Mouse (Mus musculus): ENCODE measurements around the gene Tab2. TPM values are rescaled to one million over a fixed set of nuclear protein-coding genes. Genes with fewer than 3 reads are reported as not detected.

Gene Tab2
- total and polyA plus RNA-seq, 3 experiments: 13.7 to 43.5 (median 30.4) TPM

DNA sequence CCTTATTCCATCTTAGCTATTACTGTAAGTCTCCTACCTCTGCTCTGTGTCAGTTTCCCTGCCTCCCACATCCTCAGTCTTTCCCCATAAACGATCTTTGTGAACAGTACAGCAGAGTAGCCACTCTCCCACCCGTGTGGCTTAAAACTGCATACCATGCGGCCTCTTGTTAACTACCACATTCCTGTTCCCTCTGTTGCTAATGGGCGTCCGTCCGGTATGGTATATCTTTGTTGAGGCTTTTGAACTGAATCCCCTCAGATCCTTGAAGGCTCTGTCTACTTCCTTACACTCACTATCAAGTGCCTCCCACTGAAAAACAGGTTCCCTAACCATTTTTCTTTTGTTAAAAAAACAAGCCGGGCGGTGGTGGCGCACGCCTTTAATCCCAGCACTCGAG, 30.5 kb downstream of the Tab2 start:
- H3K4me2 ChIP-seq (ENCODE audit: insufficient read depth, low read depth, poor library complexity, severe bottlenecking): no peak overlapping the region
- peaks cover 2 to 29% of the 10 kb centered on the region in 2 experiments; a peak in 1 of 4 replicates for H3K4me1 ChIP-seq (ENCODE audit: control insufficient read depth in 1 of 2, insufficient read depth in 2 of 2)
- in situ Hi-C loops (cut with MboI; ENCODE audit: low pct_ligation_motif_present, low pct_unique_long_range_greater_than_20kb, low sequenced_read_pairs) (no loop called here), dilution Hi-C loops (cut with MboI; ENCODE audit: extremely low pct_ligation_motif_present, extremely low pct_unique_long_range_greater_than_20kb, low sequenced_read_pairs) (no loop called here)
- no peak overlapping the region for H3K27ac ChIP-seq (ENCODE audit: insufficient read depth, low read depth)
- TF ChIP-seq KAT2A (IDR thresholded peaks at IDR 0.05; ENCODE audit: insufficient replicate concordance, low read length): no peak
- no peak for TF ChIP-seq POLR2A (IDR thresholded peaks at IDR 0.05; ENCODE audit: low read depth, low read length)
- TF ChIP-seq EP300 (IDR thresholded peaks at IDR 0.05; ENCODE audit: low read length): no peak
- no peak for TF ChIP-seq E2F4 (IDR thresholded peaks at IDR 0.05; ENCODE audit: insufficient replicate concordance, low read depth, low read length)
- no peak for TF ChIP-seq MXI1 (IDR thresholded peaks at IDR 0.05; ENCODE audit: low read depth, low read length)
- no peak for TF ChIP-seq HCFC1 (IDR thresholded peaks at IDR 0.05; ENCODE audit: low read depth, low read length)
- no peak overlapping the region for H3K4me3 ChIP-seq (replicated peaks in 1 of 3; ENCODE audit: low read depth in 2 of 3, low read length in 2 of 3, poor library complexity in 1 of 3)
- no peak for DNase-seq (ENCODE audit: extremely low read depth)
- no peaks in the 10 kb centered on the region for H3K27me3 ChIP-seq (replicated peaks)
- H3K9ac ChIP-seq (ENCODE audit: insufficient read depth, low read depth): no peak overlapping the region
- H3K36me3 ChIP-seq (replicated peaks in 1 of 2; ENCODE audit: control insufficient read depth in 1 of 2, insufficient read depth in 1 of 2, low read length in 1 of 2): peaks cover 15 to 50% of the 10 kb centered on the region in 2 experiments
- H3K79me2 ChIP-seq (replicated peaks; ENCODE audit: control insufficient read depth, extremely low read depth, insufficient read depth, poor library complexity, severe bottlenecking): peaks cover 32% of the 10 kb centered on the region
- no peaks in the 10 kb centered on the region for H3K9me3 ChIP-seq (replicated peaks; ENCODE audit: low read length)

DNA sequence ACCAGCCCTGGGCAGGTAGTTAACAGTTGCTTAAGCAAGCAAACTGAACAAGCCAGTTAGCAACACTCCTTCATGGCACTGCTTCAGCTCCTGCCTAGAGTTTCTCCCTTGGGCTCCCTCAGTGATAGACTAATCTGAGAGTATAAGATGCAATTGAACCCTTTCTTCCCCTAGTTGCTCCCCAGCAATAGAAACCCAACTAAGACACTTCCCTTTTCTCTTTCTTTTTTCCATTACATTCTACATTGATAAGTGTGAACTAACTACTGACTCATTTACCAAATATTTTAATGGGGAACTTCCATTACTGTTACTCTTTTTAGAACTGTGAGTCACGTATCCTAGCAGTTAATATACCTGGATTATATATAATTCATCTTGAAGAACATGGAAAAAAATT, 32.6 kb downstream of the Tab2 start:
- Histone ChIP-seq H3K9me3 (replicated peaks; ENCODE audit: low read length) (no peaks in the 10 kb centered on the region), H3K9ac (ENCODE audit: insufficient read depth, low read depth) (no peak overlapping the region), H3K27me3 (replicated peaks) (no peaks in the 10 kb centered on the region), H3K4me3 (replicated peaks in 1 of 3; ENCODE audit: low read depth in 2 of 3, low read length in 2 of 3, poor library complexity in 1 of 3) (no peak overlapping the region), H3K4me1 (ENCODE audit: control insufficient read depth in 1 of 2, insufficient read depth in 2 of 2) (peaks cover 4 to 32% of the 10 kb centered on the region in 2 experiments; a peak in 2 of 4 replicates), H3K79me2 (replicated peaks; ENCODE audit: control insufficient read depth, extremely low read depth, insufficient read depth, poor library complexity, severe bottlenecking) (peaks cover 30% of the 10 kb centered on the region), H3K27ac (ENCODE audit: insufficient read depth, low read depth) (no peak overlapping the region), H3K4me2 (ENCODE audit: insufficient read depth, low read depth, poor library complexity, severe bottlenecking) (no peak overlapping the region), H3K36me3 (replicated peaks in 1 of 2; ENCODE audit: control insufficient read depth in 1 of 2, insufficient read depth in 1 of 2, low read length in 1 of 2) (peaks cover 31 to 63% of the 10 kb centered on the region in 2 experiments)
- peak; percentile 18 for DNase-seq (ENCODE audit: extremely low read depth)
- dilution Hi-C loops (cut with MboI; ENCODE audit: extremely low pct_ligation_motif_present, extremely low pct_unique_long_range_greater_than_20kb, low sequenced_read_pairs): no loop called here
- TF ChIP-seq JUN (IDR thresholded peaks at IDR 0.05; ENCODE audit: insufficient read depth, low read depth, low read length): no peak
- in situ Hi-C loops (cut with MboI; ENCODE audit: low pct_ligation_motif_present, low pct_unique_long_range_greater_than_20kb, low sequenced_read_pairs): no loop called here

- dilution Hi-C loops (cut with MboI; ENCODE audit: extremely low pct_ligation_motif_present, extremely low pct_unique_long_range_greater_than_20kb, low sequenced_read_pairs): no loop called here
Observed at GRCm38 (mm10) chr10:7911268-7911667, 44.8 kb downstream of the Tab2 start.

More at GRCm38 (mm10) chr10:7911268-7911667, 44.8 kb downstream of the Tab2 start:
- in situ Hi-C loops (cut with MboI; ENCODE audit: low pct_ligation_motif_present, low pct_unique_long_range_greater_than_20kb, low sequenced_read_pairs): no loop called here
- Histone ChIP-seq H3K9ac (ENCODE audit: insufficient read depth, low read depth) (no peak overlapping the region), H3K79me2 (replicated peaks; ENCODE audit: control insufficient read depth, extremely low read depth, insufficient read depth, poor library complexity, severe bottlenecking) (peaks cover 36% of the 10 kb centered on the region), H3K27ac (ENCODE audit: insufficient read depth, low read depth) (no peak overlapping the region), H3K4me2 (ENCODE audit: insufficient read depth, low read depth, poor library complexity, severe bottlenecking) (no peak overlapping the region), H3K4me1 (ENCODE audit: control insufficient read depth in 1 of 2, insufficient read depth in 2 of 2) (peaks cover 5 to 6% of the 10 kb centered on the region in 2 experiments), H3K4me3 (replicated peaks in 1 of 3; ENCODE audit: low read depth in 2 of 3, low read length in 2 of 3, poor library complexity in 1 of 3) (no peak overlapping the region), H3K36me3 (replicated peaks in 1 of 2; ENCODE audit: control insufficient read depth in 1 of 2, insufficient read depth in 1 of 2, low read length in 1 of 2) (peaks cover 54 to 82% of the 10 kb centered on the region in 2 experiments), H3K9me3 (replicated peaks; ENCODE audit: low read length) (no peaks in the 10 kb centered on the region), H3K27me3 (replicated peaks) (no peaks in the 10 kb centered on the region)
- DNase-seq (ENCODE audit: extremely low read depth): no peak
- TF ChIP-seq MXI1 (IDR thresholded peaks at IDR 0.05; ENCODE audit: low read depth, low read length) (no peak), ZNF384 (IDR thresholded peaks at IDR 0.05; ENCODE audit: low read depth, low read length) (no peak), SIN3A (IDR thresholded peaks at IDR 0.05; ENCODE audit: low read length) (no peak), RCOR1 (conservative IDR thresholded peaks at IDR 0.05; ENCODE audit: low read depth, low read length) (no peak)
